Mouse (Mus musculus): Measurements from ENCODE around the gene Ctla4. TPM values are rescaled to one million over a fixed set of nuclear protein-coding genes. Genes with fewer than 3 reads are reported as not detected.

Ctla4 gene
- not detected for total RNA-seq (2021)

GRCm38 (mm10) chr1:60886981-60887380 lies at the start of gene Ctla4:
TSS of gene Ctla4 (plus strand) at chr1:60887000.
- intact Hi-C loops (cut with DNase I) = no loop called here
- DNase-seq (ENCODE audit: low spot score in 2 of 2) = no peak

- intact Hi-C loops (cut with DNase I) = no loop called here
- DNase-seq (ENCODE audit: low spot score in 2 of 2) = no peak
These were observed 47.6 kb upstream of the Ctla4 start for GRCm38 (mm10) chr1:60839161-60839560.

GRCm38 (mm10) chr1:60845318-60846060 lies 41.3 kb upstream of the Ctla4 start:
- intact Hi-C loops (cut with DNase I) = loop anchor here (1.0 to 10.0 kb wide), 6 partner anchors 21 to 357 kb away; partner anchors contain the start of gene Raph1

GRCm38 (mm10) chr1:60846616-60847275 lies 40.1 kb upstream of the Ctla4 start:
- DNase-seq (ENCODE audit: low spot score in 2 of 2) = peak; percentile 67 to 94
- intact Hi-C loops (cut with DNase I) = loop anchor here (1.0 to 10.0 kb wide), 6 partner anchors 51 to 437 kb away; partner anchors contain the start of genes Abi2 and Raph1

More at GRCm38 (mm10) chr1:60845318-60846060, 41.3 kb upstream of the Ctla4 start:
- DNase-seq (ENCODE audit: low spot score in 2 of 2) = peak in 1 of 2 experiments; percentile 85

- intact Hi-C loops (cut with DNase I) = loop anchor here (1.0 to 10.0 kb wide), 4 partner anchors 25 to 282 kb away; partner anchors contain the start of gene Raph1
- peak in 1 of 2 experiments; percentile 90 for DNase-seq (ENCODE audit: low spot score in 2 of 2)
These were observed 37.7 kb upstream of the Ctla4 start for GRCm38 (mm10) chr1:60849112-60849511.

GRCm38 (mm10) chr1:60849816-60850215 lies 37.0 kb upstream of the Ctla4 start:
- no peak for DNase-seq (ENCODE audit: low spot score in 2 of 2)
- intact Hi-C loops (cut with DNase I) = loop anchor here (1.0 to 10.0 kb wide), 4 partner anchors 26 to 283 kb away; partner anchors contain the start of gene Raph1

- DNase-seq (ENCODE audit: low spot score in 2 of 2) = no peak
- intact Hi-C loops (cut with DNase I) = no loop called here
These were observed 35.6 kb upstream of the Ctla4 start for GRCm38 (mm10) chr1:60851041-60851781.

GRCm38 (mm10) chr1:60852075-60852769 lies 34.6 kb upstream of the Ctla4 start:
- no peak for DNase-seq (ENCODE audit: low spot score in 2 of 2)
- intact Hi-C loops (cut with DNase I) = no loop called here

- DNase-seq (ENCODE audit: low spot score in 2 of 2) = no peak
- intact Hi-C loops (cut with DNase I) = no loop called here
These were observed 34.0 kb upstream of the Ctla4 start for GRCm38 (mm10) chr1:60852770-60853147.

- intact Hi-C loops (cut with DNase I) = no loop called here
- no peak for DNase-seq (ENCODE audit: low spot score in 2 of 2)
These were observed 33.4 kb upstream of the Ctla4 start for GRCm38 (mm10) chr1:60853330-60853956.

GRCm38 (mm10) chr1:60853991-60854390 lies 32.8 kb upstream of the Ctla4 start:
- no peak for DNase-seq (ENCODE audit: low spot score in 2 of 2)
- intact Hi-C loops (cut with DNase I) = no loop called here

- no peak for DNase-seq (ENCODE audit: low spot score in 2 of 2)
- intact Hi-C loops (cut with DNase I) = no loop called here
These were observed 29.2 kb upstream of the Ctla4 start for GRCm38 (mm10) chr1:60857351-60858220.

- no peak for DNase-seq (ENCODE audit: low spot score in 2 of 2)
- intact Hi-C loops (cut with DNase I) = no loop called here
These were observed 27.6 kb upstream of the Ctla4 start for GRCm38 (mm10) chr1:60859159-60859558.

GRCm38 (mm10) chr1:60859842-60860241 lies 27.0 kb upstream of the Ctla4 start:
- no peak for DNase-seq (ENCODE audit: low spot score in 2 of 2)
- intact Hi-C loops (cut with DNase I) = loop anchor here (5.0 to 10.0 kb wide), 6 partner anchors 293 to 755 kb away; partner anchors contain the start of genes Abi2, Cyp20a1 and Raph1

- intact Hi-C loops (cut with DNase I) = loop anchor here (5.0 to 10.0 kb wide), 6 partner anchors 293 to 756 kb away; partner anchors contain the start of genes Abi2, Cyp20a1 and Raph1
- DNase-seq (ENCODE audit: low spot score in 2 of 2) = peak; percentile 50 to 62
These were observed 26.3 kb upstream of the Ctla4 start for GRCm38 (mm10) chr1:60860357-60860946.

GRCm38 (mm10) chr1:60860955-60861354 lies 25.8 kb upstream of the Ctla4 start:
- intact Hi-C loops (cut with DNase I) = loop anchor here (5.0 to 10.0 kb wide), 6 partner anchors 294 to 756 kb away; partner anchors contain the start of genes Abi2, Cyp20a1 and Raph1
- DNase-seq (ENCODE audit: low spot score in 2 of 2) = peak; percentile 47 to 49

GRCm38 (mm10) chr1:60861431-60861830 lies 25.4 kb upstream of the Ctla4 start:
- intact Hi-C loops (cut with DNase I) = loop anchor here (5.0 to 10.0 kb wide), 6 partner anchors 294 to 757 kb away; partner anchors contain the start of genes Abi2, Cyp20a1 and Raph1
- peak in 1 of 2 experiments; percentile 28 for DNase-seq (ENCODE audit: low spot score in 2 of 2)
